ENCODE assay signal across 8 mouse cellular contexts in the genomic region with DNA sequence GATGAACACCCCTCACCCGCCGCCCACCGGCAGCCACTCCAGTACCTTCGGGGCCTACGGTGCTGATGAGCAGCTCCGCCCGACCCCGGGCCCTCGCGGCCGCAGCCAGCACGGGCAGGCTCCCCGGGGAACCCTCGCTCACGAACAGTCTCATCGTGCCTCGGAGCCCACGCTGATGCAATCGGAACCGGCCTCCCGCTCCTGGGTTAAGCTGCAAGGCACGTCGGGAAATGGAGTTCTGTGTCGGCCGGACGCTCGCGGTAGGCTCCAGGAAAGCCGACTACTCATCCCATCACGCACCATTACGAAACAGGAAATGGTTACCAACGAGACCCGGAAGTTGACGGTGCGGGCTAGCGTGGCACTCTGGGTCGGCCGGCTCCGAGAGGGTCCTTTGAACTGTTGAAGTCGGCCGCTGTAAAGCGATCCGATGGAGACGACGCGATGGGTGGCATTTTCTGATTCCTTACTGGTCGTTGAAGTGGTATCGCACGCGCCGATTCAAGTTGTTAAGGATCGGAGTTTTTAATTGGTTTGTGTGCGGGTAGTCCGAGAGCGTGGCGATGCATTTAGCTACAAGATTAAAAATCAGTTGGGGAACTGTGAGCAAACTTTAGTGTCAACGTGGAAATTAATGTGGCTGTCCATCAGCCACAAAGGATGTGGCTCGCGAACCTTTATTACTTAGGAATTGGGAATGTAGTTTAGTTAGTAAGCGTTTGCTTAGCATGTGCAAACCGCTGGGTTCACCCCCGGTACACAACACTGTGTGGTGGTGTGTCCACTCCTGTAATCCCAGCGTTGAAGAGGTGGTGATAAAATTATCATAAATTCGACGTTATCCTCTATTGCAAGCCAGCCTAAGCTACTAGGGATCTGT. TPM values are rescaled to one million over a fixed set of nuclear protein-coding genes. Genes with fewer than 3 reads are reported as not detected.
A peak's percentile ranks its signal among the peaks of the same experiment; 100 is the strongest.
DNase-seq lines count a peak whose midpoint lies in the region; ATAC-seq lines count a peak whose summit lies in the region.

Gene Mars, minus strand, starts transcription at position 311 of the 880 bp plus-strand sequence.

- peaks cover 14% of the 10 kb centered on the region for H3K4me1 ChIP-seq in hindbrain, embryonic 16.5 days (ENCODE audit: control insufficient read depth, insufficient read depth, low read depth, low read length)

- H3K4me3 ChIP-seq in hindbrain, embryonic 16.5 days (ENCODE audit: low read length): peak within 1 kb of the TSS; percentile 58
- peak within 1 kb of the TSS; percentile 75 for H3K4me3 ChIP-seq in macrophage (ENCODE audit: inconsistent target)

- peak; percentile 96 for DNase-seq in T-cell, adult 2 months (ENCODE audit: low spot score)
- peak; percentile 90 to 95 for DNase-seq in cerebellum, postnatal 36 days
- peak; percentile 96 for DNase-seq in gastrocnemius, adult 18-20 months (ENCODE audit: low spot score)
- DNase-seq in left cerebral cortex, adult 18-20 months (ENCODE audit: low spot score in 2 of 2): peak; percentile 94 to 95
- DNase-seq in right cerebral cortex, adult 18-20 months: peak; percentile 98
- DNase-seq in urinary bladder, postnatal 10 days (ENCODE audit: low spot score): peak; percentile 77

- H3K36me3 ChIP-seq in hindbrain, embryonic 16.5 days (ENCODE audit: control insufficient read depth, insufficient read depth, low read length): peaks cover 14% of the 10 kb centered on the region
- peaks cover 20% of the 10 kb centered on the region for H3K36me3 ChIP-seq in macrophage (ENCODE audit: inconsistent target)

- peaks cover 9% of the 10 kb centered on the region; the same call in 1 of the 2 replicates for H3K79me2 ChIP-seq in macrophage (ENCODE audit: inconsistent target)

- H3K4me2 ChIP-seq in hindbrain, embryonic 16.5 days (ENCODE audit: low read length): peak within 1 kb of the TSS; percentile 84

- H3K9me3 ChIP-seq in hindbrain, embryonic 16.5 days (ENCODE audit: control insufficient read depth, low read length): no peaks in the 10 kb centered on the region

- no peaks in the 10 kb centered on the region for H3K27me3 ChIP-seq in hindbrain, embryonic 16.5 days (replicated peaks; ENCODE audit: control insufficient read depth, insufficient read depth, low read length)

- H3K27ac ChIP-seq in hindbrain, embryonic 16.5 days (ENCODE audit: low read depth, low read length): peak within 1 kb of the TSS; percentile 75
- H3K27ac ChIP-seq in macrophage: peak within 1 kb of the TSS; percentile 77

- ATAC-seq in hindbrain, embryonic 16.5 days: peak; percentile 97

- peak within 1 kb of the TSS; percentile 71 for H3K9ac ChIP-seq in hindbrain, embryonic 16.5 days (ENCODE audit: low read depth, low read length)

- WGBS in hindbrain, embryonic 16.5 days: under 1% methylated on average over 65 of the region's 65 CpGs
- under 1% methylated on average over 62 of the region's 65 CpGs for WGBS in macrophage (ENCODE audit: missing documents)

RNA-seq across cellular contexts. Expression of gene Mars, which starts in this region (rescaled TPM):
- 10 to 100 TPM; 67.5 to 68.8 TPM for total RNA-seq in gastrocnemius, adult 18-20 months (2021)
- polyA plus RNA-seq in hindbrain, embryonic 16.5 days (2015; fragmentation: Nextera tagmentation; extraction: Ambion mirVana): 108 and 113 TPM in 2 replicates
- total RNA-seq in left cerebral cortex, adult 18-20 months (2021): 10 to 100 TPM; 53.3 to 57.9 TPM
- 10 to 100 TPM in 24 of 26 experiments, 1 to 10 TPM in 2; 6.5 to 62.2 (median 30.8) TPM for total RNA-seq in macrophage (2018; cell fraction: chromatin; rRNA removed)
- 10 to 100 TPM; 11.1 to 29.3 (median 22.8) TPM for total RNA-seq in macrophage (2018; cell fraction: cytosol; rRNA removed)
- total RNA-seq in macrophage (2018; cell fraction: nucleus; rRNA removed): 10 to 100 TPM in 23 of 26 experiments, 1 to 10 TPM in 3; 7.3 to 42.5 (median 27.1) TPM
- 19.9 to 28.8 TPM (median 20.2 TPM) in 3 replicates for polyA plus RNA-seq in macrophage (2018)

Comparison
In these comparisons a context has a peak if more than half of its experiments do, and no peak if none do; other contexts are left out.
1. Peak in every context shown above with its lines: DNase-seq, ATAC-seq, H3K4me3 ChIP-seq and H3K27ac ChIP-seq.